Mouse (Mus musculus): ENCODE data around the gene Plscr4. TPM values are rescaled to one million over a fixed set of nuclear protein-coding genes. Genes with fewer than 3 reads are reported as not detected.

Plscr4 gene
- polyA plus RNA-seq, 1 experiment from 2014 or later = 1.1 TPM

DNA sequence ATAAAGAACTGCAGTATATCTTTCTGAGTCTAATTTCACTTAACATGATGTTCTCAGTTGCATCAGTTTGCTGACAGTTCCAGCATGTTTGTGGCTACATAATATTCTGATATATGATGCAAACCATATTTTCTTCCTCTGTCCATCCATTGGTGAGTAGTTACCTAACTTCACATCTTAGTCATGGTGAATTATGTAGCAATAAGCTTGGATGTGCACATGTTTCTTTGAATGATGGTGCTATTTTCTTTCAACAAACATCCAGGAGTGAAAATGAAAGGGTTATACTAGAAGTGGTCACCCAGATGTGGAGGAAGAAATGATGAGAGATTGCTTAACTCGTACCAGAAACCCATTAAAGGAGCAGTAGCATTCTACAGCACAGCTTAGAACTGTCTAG is 47.7 kb downstream of the Plscr4 start:
- no peak for DNase-seq (ENCODE audit: low spot score)

DNA sequence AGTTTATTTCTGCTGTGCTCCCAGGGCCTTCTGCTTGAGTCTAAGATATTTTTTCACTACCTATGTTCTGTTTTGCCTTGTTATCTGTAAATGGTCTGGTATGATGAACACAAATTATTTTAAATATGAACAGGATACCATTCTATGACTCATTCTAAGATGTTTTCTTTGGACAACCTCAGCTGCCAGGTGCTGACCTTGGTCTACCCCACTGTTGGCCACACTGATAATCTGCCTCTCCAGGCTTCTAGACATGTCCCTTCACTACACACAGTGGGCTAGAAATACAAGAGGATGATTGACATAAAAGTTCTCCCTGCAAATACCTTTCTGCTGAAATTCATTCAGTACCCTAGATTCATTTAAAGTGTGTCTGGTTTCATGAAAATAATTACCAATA is 54.5 kb downstream of the Plscr4 start:
- DNase-seq (ENCODE audit: low spot score) = no peak

DNA sequence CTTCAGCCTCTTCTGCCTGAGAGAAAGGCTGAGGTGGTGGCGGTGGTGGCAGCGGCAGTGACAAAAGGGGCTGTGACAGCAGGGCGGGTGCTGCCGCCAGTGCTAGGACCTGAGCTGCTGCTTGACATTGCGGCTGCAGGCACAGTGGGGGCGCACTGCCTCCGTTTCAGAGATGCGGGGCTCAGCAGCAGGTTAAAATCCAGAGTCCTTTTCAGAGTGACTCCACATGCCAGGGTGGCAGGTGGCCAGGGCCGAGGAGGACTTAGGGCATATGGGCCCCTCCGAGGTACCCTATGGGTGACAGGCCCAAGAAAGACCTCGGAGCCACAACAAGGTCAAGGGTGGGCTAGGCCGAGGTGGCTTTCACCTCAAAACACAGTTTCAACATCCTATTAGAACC is 59.9 kb downstream of the Plscr4 start:
- no peak for DNase-seq (ENCODE audit: low spot score)

GRCm38 (mm10) chr9:92520751-92521150 is 63.6 kb downstream of the Plscr4 start:
- no peak for DNase-seq (ENCODE audit: low spot score)

- DNase-seq (ENCODE audit: low spot score) = no peak
Measured at GRCm38 (mm10) chr9:92524506-92524905, 67.3 kb downstream of the Plscr4 start.

DNA sequence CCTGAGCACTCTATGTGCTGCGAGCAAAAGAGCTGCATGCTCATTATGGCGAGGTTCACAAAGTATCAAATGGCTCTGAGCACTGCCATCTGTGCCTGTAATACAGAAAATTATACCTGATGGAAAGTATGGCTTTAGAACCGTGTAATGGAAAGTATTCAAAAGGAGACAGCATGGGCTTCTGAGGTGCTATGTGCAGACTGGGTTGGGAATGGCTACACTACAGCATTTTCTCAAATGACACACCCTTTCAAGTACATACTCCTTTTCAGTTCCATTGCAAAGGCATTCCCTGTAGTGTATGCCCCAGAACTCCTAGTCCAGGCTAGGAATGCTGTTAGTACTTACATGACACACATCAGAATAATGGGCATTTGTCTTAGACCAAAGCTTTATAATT is 72.9 kb downstream of the Plscr4 start:
- no peak for DNase-seq (ENCODE audit: low spot score)

DNA sequence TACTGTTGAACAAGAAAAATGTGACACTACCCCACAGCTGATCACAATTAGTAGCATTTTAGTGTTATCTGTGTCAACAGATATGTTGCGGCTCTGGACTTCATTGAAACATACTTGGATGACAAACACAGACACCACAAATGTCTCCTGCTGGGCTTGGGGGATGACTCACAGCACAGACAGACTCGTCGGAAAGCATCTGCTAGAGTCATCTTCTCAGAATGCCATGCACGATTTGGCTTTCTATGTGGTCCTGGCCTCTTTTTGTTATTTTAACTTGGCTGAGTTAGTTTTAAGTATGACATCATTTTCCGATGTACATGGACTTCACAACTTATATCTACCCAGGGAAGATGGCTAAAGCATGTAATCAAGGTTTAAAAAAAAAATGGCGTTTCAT is 80.6 kb downstream of the Plscr4 start:
- no peak for DNase-seq (ENCODE audit: low spot score)

DNA sequence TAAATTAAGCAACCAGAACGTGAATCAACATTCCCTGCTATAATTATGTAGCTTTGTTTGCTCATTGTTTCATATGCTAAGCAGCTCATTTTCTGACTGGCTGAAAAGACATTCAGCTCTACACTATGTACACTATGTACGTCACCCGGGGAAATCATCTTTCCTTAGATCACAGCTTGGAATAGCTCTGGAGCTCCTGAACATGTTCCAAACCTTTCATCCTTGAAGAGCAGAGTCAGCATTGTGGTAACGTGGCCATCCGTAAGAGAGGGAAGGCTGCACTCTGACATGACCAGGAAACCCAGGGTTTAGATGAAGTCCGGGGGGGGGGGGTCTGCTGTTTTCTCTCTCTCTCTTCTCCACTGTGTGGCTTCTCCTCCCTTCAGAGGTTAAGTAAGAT is 81.0 kb downstream of the Plscr4 start:
- no peak for DNase-seq (ENCODE audit: low spot score)

Other genes starting within 250 kb of the Plscr4 start
- 22.3 and 23.3 TPM in 2 replicates for gene Plscr1, start 207.6 kb upstream of the Plscr4 start, polyA plus RNA-seq (2015; fragmentation: Nextera tagmentation; extraction: Ambion mirVana)
- 4.4 and 5.3 TPM in 2 replicates for gene Plscr2, start 181.8 kb upstream of the Plscr4 start, polyA plus RNA-seq (2015; fragmentation: Nextera tagmentation; extraction: Ambion mirVana)
- not detected in 2 replicates for gene 1700057G04Rik, start 148.0 kb upstream of the Plscr4 start, polyA plus RNA-seq (2015; fragmentation: Nextera tagmentation; extraction: Ambion mirVana)
- gene Plod2, start 84.8 kb downstream of the Plscr4 start, polyA plus RNA-seq (2015; fragmentation: Nextera tagmentation; extraction: Ambion mirVana) = 8.4 and 8.5 TPM in 2 replicates